Mouse (Mus musculus): Measurements from ENCODE around the gene Trim80.

- TF ChIP-seq EP300 (IDR thresholded peaks at IDR 0.05; ENCODE audit: low read depth in 1 of 2, low read length in 2 of 2), result no peak
- TF ChIP-seq USF1 (IDR thresholded peaks at IDR 0.05; ENCODE audit: low read depth, low read length), result no peak
- TF ChIP-seq POLR2A (IDR thresholded peaks at IDR 0.05; ENCODE audit: control insufficient read depth in 1 of 2, insufficient read depth in 1 of 2, low read depth in 1 of 2, low read length in 2 of 2, poor library complexity in 1 of 2), result no peak
- TF ChIP-seq CTCF (IDR thresholded peaks at IDR 0.05 in 2 of 3, conservative IDR thresholded peaks at IDR 0.05 in 1 of 3; ENCODE audit: control insufficient read depth in 1 of 3, insufficient read depth in 1 of 3, low read depth in 2 of 3, low read length in 3 of 3, poor library complexity in 1 of 3, severe bottlenecking in 1 of 3), result no peak
- TF ChIP-seq UBTF (IDR thresholded peaks at IDR 0.05; ENCODE audit: borderline replicate concordance, insufficient read depth, low read depth, low read length), result no peak
- no peak for TF ChIP-seq TCF12 (IDR thresholded peaks at IDR 0.05; ENCODE audit: low read depth, low read length)
- TF ChIP-seq RCOR1 (IDR thresholded peaks at IDR 0.05; ENCODE audit: low read depth, low read length), result no peak
- TF ChIP-seq GATA1 (IDR thresholded peaks at IDR 0.05; ENCODE audit: low read depth, low read length), result no peak
- no peak for TF ChIP-seq RAD21 (IDR thresholded peaks at IDR 0.05; ENCODE audit: low read depth, low read length)
- TF ChIP-seq TAL1 (IDR thresholded peaks at IDR 0.05; ENCODE audit: low read length), result no peak
- TF ChIP-seq ZNF384 (IDR thresholded peaks at IDR 0.05; ENCODE audit: low read depth, low read length), result no peak
Observed at GRCm38 (mm10) chr11:115490441-115491355, 50.4 kb downstream of the Trim80 start.
